In genomic region chr12:41487005-41487404, GRCm38 (mm10) we compare ENCODE assay signal across 8 mouse cellular contexts. TPM values are rescaled to one million over a fixed set of nuclear protein-coding genes. Genes with fewer than 3 reads are reported as not detected.
DNase-seq lines count a peak whose midpoint lies in the region; ATAC-seq lines count a peak whose summit lies in the region.

No protein-coding gene starts in this region.

- no peaks in the 10 kb centered on the region for H3K9me3 ChIP-seq in midbrain, embryonic 14.5 days (ENCODE audit: control insufficient read depth, low read length)

- H3K4me1 ChIP-seq in midbrain, embryonic 14.5 days (ENCODE audit: control insufficient read depth, insufficient read depth, low read length), result peaks cover 11% of the 10 kb centered on the region

- 28% methylated on average over 5 of the region's 5 CpGs for WGBS in midbrain, embryonic 14.5 days

- no peak overlapping the region for H3K4me2 ChIP-seq in midbrain, embryonic 14.5 days (ENCODE audit: low read length)

- H3K36me3 ChIP-seq in midbrain, embryonic 14.5 days (ENCODE audit: control insufficient read depth, insufficient read depth, low read length), result no peaks in the 10 kb centered on the region

- H3K27ac ChIP-seq in midbrain, embryonic 14.5 days (replicated peaks; ENCODE audit: low read depth, low read length), result no peak overlapping the region

- no peaks in the 10 kb centered on the region for H3K27me3 ChIP-seq in midbrain, embryonic 14.5 days (ENCODE audit: control insufficient read depth, insufficient read depth, low read length)

- no peak for DNase-seq in cerebellum, adult 11 months
- DNase-seq in left cerebral cortex, postnatal 14 days (ENCODE audit: low spot score in 2 of 2), result peak; percentile 31 to 49
- no peak for DNase-seq in left cerebral cortex, postnatal 36 days (ENCODE audit: low spot score in 2 of 2)
- peak; percentile 71 for DNase-seq in NIH3T3 (ENCODE audit: low read depth)
- DNase-seq in embryo, embryonic 11 days, result peak; percentile 79
- peak; percentile 86 for DNase-seq in midbrain, embryonic 14.5 days
- no peak for DNase-seq in ovary, postnatal 36 days (ENCODE audit: low spot score)

- intact Hi-C loops in left cerebral cortex, postnatal 14 days (cut with DNase I), result loop anchor here (5.0 kb wide), 2 partner anchors 195 to 375 kb away; no protein-coding TSS in a partner anchor
- intact Hi-C loops in left cerebral cortex, postnatal 36 days (cut with DNase I), result loop anchor here (2.0 to 10.0 kb wide), 3 partner anchors 92 to 462 kb away; partner anchors contain the start of gene Immp2l

- ATAC-seq in cerebellum, adult (ENCODE audit: insufficient number of reproducible peaks, low FRiP score, low TSS enrichment), result 0 out of 2 replicates have a peak, but pooled peaks have one; percentile 37
- no peak for ATAC-seq in midbrain, embryonic 14.5 days (ENCODE audit: low FRiP score, low TSS enrichment)

- no peak overlapping the region for H3K9ac ChIP-seq in midbrain, embryonic 14.5 days (replicated peaks; ENCODE audit: low read length)

- H3K4me3 ChIP-seq in midbrain, embryonic 14.5 days (replicated peaks; ENCODE audit: low read depth, low read length), result no peak overlapping the region

RNA-seq across cellular contexts. Expression of gene Lrrn3, which starts 0.8 kb away (rescaled TPM):
- total RNA-seq in left cerebral cortex, postnatal 14 days (2021), result 10 to 100 TPM; 50.5 to 56.2 TPM
- total RNA-seq in left cerebral cortex, postnatal 36 days (2021), result 10 to 100 TPM; 47.9 to 56.2 TPM
- polyA plus RNA-seq in midbrain, embryonic 14.5 days (2014; fragmentation: Nextera tagmentation; extraction: Ambion mirVana), result 105 and 118 TPM in 2 replicates

Comparison
In these comparisons a context has a peak if more than half of its experiments do, and no peak if none do; other contexts are left out.
1. DNase-seq: peak in left cerebral cortex, postnatal 14 days (2 of 2), NIH3T3 (single experiment), embryo, embryonic 11 days (single experiment) and midbrain, embryonic 14.5 days (single experiment); none in cerebellum, adult 11 months (single experiment), left cerebral cortex, postnatal 36 days (0 of 2) and ovary, postnatal 36 days (single experiment).